ENCODE assay signal across 12 mouse cellular contexts in the genomic region with DNA sequence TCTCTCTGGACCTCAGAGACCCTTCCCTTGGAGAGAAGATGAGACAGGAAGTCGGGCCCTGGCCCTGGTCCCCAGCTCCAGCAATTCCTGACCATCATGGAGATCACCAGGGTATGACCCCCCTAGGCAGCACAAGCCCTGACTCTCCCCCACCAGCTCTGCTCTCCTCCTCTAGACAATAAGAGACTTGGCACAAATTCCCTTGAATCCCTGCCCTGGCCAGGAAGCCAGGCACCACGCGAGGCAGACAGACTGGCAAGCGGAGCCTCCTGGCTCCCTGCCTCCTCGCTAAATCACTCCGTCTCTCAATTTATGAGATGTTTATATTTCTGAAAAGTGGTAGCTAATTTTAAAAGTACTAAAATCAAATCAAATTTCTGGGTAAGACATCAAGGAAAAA. TPM values are rescaled to one million over a fixed set of nuclear protein-coding genes. Genes with fewer than 3 reads are reported as not detected.
DNase-seq lines count a peak whose midpoint lies in the region; ATAC-seq and TF ChIP-seq lines count a peak whose summit lies in the region.
"Had no signal": no experiment of that assay in that cellular context is flagged by ENCODE, and none has a peak within 500 bp of the region (broad histone marks: within the 10 kb centered on the region; RNA-seq: fewer than 3 reads in every experiment).

No protein-coding gene starts in this region.

- no peak for ATAC-seq in CD4-positive, CD25-positive, alpha-beta regulatory T cell, adult 4 months
- no peak for ATAC-seq in midbrain, embryonic 13.5 days

- 0 out of 2 replicates have a peak, but pooled peaks cover 4% of the 10 kb centered on the region for H3K4me1 ChIP-seq in midbrain, embryonic 13.5 days (replicated peaks)

- DNase-seq in heart, adult 8-10 months (ENCODE audit: low spot score), result peak; percentile 34
- no peak for DNase-seq in heart, postnatal 25 days (ENCODE audit: low spot score)
- peak; percentile 75 for DNase-seq in brain, embryonic 14.5 days (ENCODE audit: low read depth)
- peak; percentile 69 for DNase-seq in cerebellum, adult 8-10 months
- DNase-seq in layer of hippocampus, postnatal 10 days (ENCODE audit: low spot score in 2 of 2), result peak; percentile 71 to 76

- 88% methylated on average over 6 of the region's 6 CpGs for WGBS in midbrain, embryonic 13.5 days

- no peak overlapping the region for H3K4me2 ChIP-seq in midbrain, embryonic 13.5 days (replicated peaks)

- TF ChIP-seq CTCF in brain, embryonic 14.5 days (IDR thresholded peaks at IDR 0.05; ENCODE audit: borderline replicate concordance, extremely low read depth, insufficient read depth, insufficient read length), result no peak

- no peaks in the 10 kb centered on the region for H3K27me3 ChIP-seq in midbrain, embryonic 13.5 days

- no peak overlapping the region for H3K9ac ChIP-seq in midbrain, embryonic 13.5 days (replicated peaks)

- no peak overlapping the region for H3K27ac ChIP-seq in midbrain, embryonic 13.5 days

- intact Hi-C loops in heart, postnatal 25 days (cut with DNase I), result no loop called here

- no peak overlapping the region for H3K4me3 ChIP-seq in midbrain, embryonic 13.5 days (replicated peaks)

- H3K36me3 ChIP-seq in midbrain, embryonic 13.5 days, result no peaks in the 10 kb centered on the region
- H3K36me3 ChIP-seq: G1E had no signal

- no peaks in the 10 kb centered on the region for H3K9me3 ChIP-seq in midbrain, embryonic 13.5 days

- no peak for TF ChIP-seq POLR2A in brain, embryonic 14.5 days (IDR thresholded peaks at IDR 0.05; ENCODE audit: borderline replicate concordance, extremely low read depth, insufficient read depth, insufficient read length, poor library complexity, severe bottlenecking)

RNA-seq across cellular contexts. Expression of a gene that starts 18.5 kb away (rescaled TPM):
- total RNA-seq in heart, adult 8-10 months (2022), result 1 to 10 TPM in 2 of 4 experiments, under 1 TPM in 2; 0.69 to 1.3 (median 0.96) TPM
- total RNA-seq in heart, postnatal 25 days (2021), result 1 to 10 TPM; 1.6 to 2.4 TPM
- polyA plus RNA-seq in brain, embryonic 14.5 days (2012; rRNA removed), result 0.44 and 1.3 TPM in 2 replicates
- total RNA-seq in layer of hippocampus, postnatal 10 days (2021), result 1 to 10 TPM; 1.2 to 1.4 TPM
- polyA plus RNA-seq in CD4-positive, CD25-positive, alpha-beta regulatory T cell, adult 4 months (2017; shearing (Covaris generic)), result under 1 TPM in 1 of 2 experiments, not detected in 1; 0.11 TPM
- 0.24 and 0.28 TPM in 2 replicates for polyA plus RNA-seq in midbrain, embryonic 13.5 days (2015; fragmentation: Nextera tagmentation; extraction: Ambion mirVana)
- total RNA-seq: G1E; granulocyte monocyte progenitor cell, adult 5-6 weeks had no signal
- polyA plus RNA-seq: G1E had no signal

RNA-seq across cellular contexts. Expression of a gene that starts 42.9 kb away (rescaled TPM):
- under 1 TPM in 2 of 4 experiments, not detected in 2; 0.16 to 0.23 TPM for total RNA-seq in heart, adult 8-10 months (2022)
- not detected for total RNA-seq in heart, postnatal 25 days (2021)
- 0.04 TPM in 1 of 2 replicates, not detected in the other for polyA plus RNA-seq in brain, embryonic 14.5 days (2012; rRNA removed)
- total RNA-seq in layer of hippocampus, postnatal 10 days (2021), result not detected
- 10 to 100 TPM in 1 of 2 experiments, 1 to 10 TPM in 1; 6.8 to 14.3 TPM for polyA plus RNA-seq in CD4-positive, CD25-positive, alpha-beta regulatory T cell, adult 4 months (2017; shearing (Covaris generic))
- not detected in 2 replicates for polyA plus RNA-seq in midbrain, embryonic 13.5 days (2015; fragmentation: Nextera tagmentation; extraction: Ambion mirVana)
- total RNA-seq: common myeloid progenitor, adult 5-6 weeks; granulocyte monocyte progenitor cell, adult 5-6 weeks; layer of hippocampus, postnatal 25 days had no signal
- polyA plus RNA-seq: G1E; neural tube, embryonic 14.5 days had no signal
